Mouse (Mus musculus): ENCODE measurements at regions not wholly inside any gene's neighbourhood (a gene's known extent, or its start where the extent isn't known, plus 50 kb on each side); places are given as distances from the start of the nearest gene placed in this dataset.

GRCm38 (mm10) chr4:64640976-64641375 is 483.0 kb upstream of the Pappa start:
- no peak overlapping the region for H3K4me3 ChIP-seq
- no peaks in the 10 kb centered on the region for H3K27me3 ChIP-seq (ENCODE audit: insufficient read depth, poor library complexity, severe bottlenecking)
- WGBS: 74% methylated on average over 1 of the region's 1 CpGs
- H3K27ac ChIP-seq: no peak overlapping the region
- DNase-seq (ENCODE audit: low spot score): no peak
- no peaks in the 10 kb centered on the region for H3K36me3 ChIP-seq
- no peaks in the 10 kb centered on the region for H3K4me1 ChIP-seq
- no peaks in the 10 kb centered on the region for H3K9me3 ChIP-seq

- DNase-seq (ENCODE audit: low spot score): no peak
- H3K36me3 ChIP-seq: no peaks in the 10 kb centered on the region
- H3K4me1 ChIP-seq: no peaks in the 10 kb centered on the region
- WGBS: 80% methylated on average over 2 of the region's 2 CpGs
- H3K9me3 ChIP-seq: no peaks in the 10 kb centered on the region
- no peak overlapping the region for H3K27ac ChIP-seq
- no peak overlapping the region for H3K4me3 ChIP-seq
- H3K27me3 ChIP-seq (ENCODE audit: insufficient read depth, poor library complexity, severe bottlenecking): no peaks in the 10 kb centered on the region
Measured at GRCm38 (mm10) chr4:64645141-64645540, 478.8 kb upstream of the Pappa start.

- Histone ChIP-seq H3K36me3 (no peaks in the 10 kb centered on the region), H3K27ac (no peak overlapping the region), H3K4me3 (no peak overlapping the region), H3K9me3 (no peaks in the 10 kb centered on the region), H3K4me1 (no peaks in the 10 kb centered on the region), H3K27me3 (ENCODE audit: insufficient read depth, poor library complexity, severe bottlenecking) (no peaks in the 10 kb centered on the region)
- 73% methylated on average over 3 of the region's 3 CpGs for whole genome bisulfite sequencing
- DNase-seq (ENCODE audit: low spot score): no peak
Measured at GRCm38 (mm10) chr4:64654157-64654556, 469.8 kb upstream of the Pappa start.

- no peaks in the 10 kb centered on the region for H3K36me3 ChIP-seq
- H3K27ac ChIP-seq: no peak overlapping the region
- no peak overlapping the region for H3K4me3 ChIP-seq
- H3K4me1 ChIP-seq: no peaks in the 10 kb centered on the region
- H3K9me3 ChIP-seq: no peaks in the 10 kb centered on the region
- no peak for DNase-seq (ENCODE audit: low spot score)
- H3K27me3 ChIP-seq (ENCODE audit: insufficient read depth, poor library complexity, severe bottlenecking): no peaks in the 10 kb centered on the region
Measured at GRCm38 (mm10) chr4:64655534-64655933, 468.4 kb upstream of the Pappa start.

GRCm38 (mm10) chr4:64663722-64664121 is 460.3 kb upstream of the Pappa start:
- Histone ChIP-seq H3K4me3 (no peak overlapping the region), H3K27ac (no peak overlapping the region), H3K9me3 (no peaks in the 10 kb centered on the region), H3K36me3 (no peaks in the 10 kb centered on the region), H3K4me1 (no peaks in the 10 kb centered on the region), H3K27me3 (ENCODE audit: insufficient read depth, poor library complexity, severe bottlenecking) (no peaks in the 10 kb centered on the region)
- WGBS: 86% methylated on average over 2 of the region's 2 CpGs
- no peak for DNase-seq (ENCODE audit: low spot score)

- no peak overlapping the region for H3K27ac ChIP-seq
- 77% methylated on average over 3 of the region's 3 CpGs for WGBS
- no peak overlapping the region for H3K4me3 ChIP-seq
- H3K27me3 ChIP-seq (ENCODE audit: insufficient read depth, poor library complexity, severe bottlenecking): no peaks in the 10 kb centered on the region
- H3K36me3 ChIP-seq: no peaks in the 10 kb centered on the region
- H3K4me1 ChIP-seq: no peaks in the 10 kb centered on the region
- DNase-seq (ENCODE audit: low spot score): no peak
- no peaks in the 10 kb centered on the region for H3K9me3 ChIP-seq
Measured at GRCm38 (mm10) chr4:64667998-64668397, 456.0 kb upstream of the Pappa start.

- no peak overlapping the region for H3K27ac ChIP-seq
- WGBS: 61% methylated on average over 2 of the region's 2 CpGs
- no peaks in the 10 kb centered on the region for H3K27me3 ChIP-seq (ENCODE audit: insufficient read depth, poor library complexity, severe bottlenecking)
- H3K9me3 ChIP-seq: no peaks in the 10 kb centered on the region
- no peak for DNase-seq (ENCODE audit: low spot score)
- H3K4me1 ChIP-seq: no peaks in the 10 kb centered on the region
- H3K36me3 ChIP-seq: no peaks in the 10 kb centered on the region
- no peak overlapping the region for H3K4me3 ChIP-seq
Measured at GRCm38 (mm10) chr4:64669722-64670121, 454.3 kb upstream of the Pappa start.

- DNase-seq (ENCODE audit: low spot score): no peak
- no peaks in the 10 kb centered on the region for H3K9me3 ChIP-seq
- H3K27ac ChIP-seq: no peak overlapping the region
- no peak overlapping the region for H3K4me3 ChIP-seq
- WGBS: 59% methylated on average over 6 of the region's 6 CpGs
- H3K27me3 ChIP-seq (ENCODE audit: insufficient read depth, poor library complexity, severe bottlenecking): no peaks in the 10 kb centered on the region
- H3K36me3 ChIP-seq: no peaks in the 10 kb centered on the region
- H3K4me1 ChIP-seq: no peaks in the 10 kb centered on the region
Measured at GRCm38 (mm10) chr4:64676438-64676837, 447.5 kb upstream of the Pappa start.

GRCm38 (mm10) chr4:64676881-64677280 is 447.1 kb upstream of the Pappa start:
- no peaks in the 10 kb centered on the region for H3K36me3 ChIP-seq

GRCm38 (mm10) chr4:64684654-64685053 is 439.3 kb upstream of the Pappa start:
- Histone ChIP-seq H3K27ac (no peak overlapping the region), H3K36me3 (no peaks in the 10 kb centered on the region), H3K9me3 (no peaks in the 10 kb centered on the region), H3K4me3 (no peak overlapping the region), H3K27me3 (ENCODE audit: insufficient read depth, poor library complexity, severe bottlenecking) (no peaks in the 10 kb centered on the region), H3K4me1 (no peaks in the 10 kb centered on the region)
- no peak for DNase-seq (ENCODE audit: low spot score)
- WGBS: 84% methylated on average over 1 of the region's 1 CpGs

More at GRCm38 (mm10) chr4:64676881-64677280, 447.1 kb upstream of the Pappa start:
- no peak overlapping the region for H3K27ac ChIP-seq
- H3K4me1 ChIP-seq: no peaks in the 10 kb centered on the region
- DNase-seq (ENCODE audit: low spot score): no peak
- no peak overlapping the region for H3K4me3 ChIP-seq
- 78% methylated on average over 5 of the region's 5 CpGs for whole genome bisulfite sequencing
- H3K27me3 ChIP-seq (ENCODE audit: insufficient read depth, poor library complexity, severe bottlenecking): no peaks in the 10 kb centered on the region
- H3K9me3 ChIP-seq: no peaks in the 10 kb centered on the region

GRCm38 (mm10) chr4:64696134-64696533 is 427.8 kb upstream of the Pappa start:
- H3K9me3 ChIP-seq: no peaks in the 10 kb centered on the region
- H3K4me3 ChIP-seq: no peak overlapping the region
- no peaks in the 10 kb centered on the region for H3K27me3 ChIP-seq (ENCODE audit: insufficient read depth, poor library complexity, severe bottlenecking)
- WGBS: 43% methylated on average over 1 of the region's 1 CpGs
- H3K36me3 ChIP-seq: no peaks in the 10 kb centered on the region
- DNase-seq (ENCODE audit: low spot score): no peak
- H3K27ac ChIP-seq: no peak overlapping the region
- H3K4me1 ChIP-seq: no peaks in the 10 kb centered on the region

- Histone ChIP-seq H3K27me3 (ENCODE audit: insufficient read depth, poor library complexity, severe bottlenecking) (no peaks in the 10 kb centered on the region), H3K4me1 (no peaks in the 10 kb centered on the region), H3K27ac (no peak overlapping the region), H3K36me3 (no peaks in the 10 kb centered on the region), H3K4me3 (no peak overlapping the region), H3K9me3 (no peaks in the 10 kb centered on the region)
- whole genome bisulfite sequencing: 52% methylated on average over 3 of the region's 3 CpGs
- no peak for DNase-seq (ENCODE audit: low spot score)
Measured at GRCm38 (mm10) chr4:64723296-64723695, 400.7 kb upstream of the Pappa start.

GRCm38 (mm10) chr4:64724851-64725250 is 399.1 kb upstream of the Pappa start:
- no peaks in the 10 kb centered on the region for H3K4me1 ChIP-seq
- H3K4me3 ChIP-seq: no peak overlapping the region
- WGBS: 53% methylated on average over 1 of the region's 1 CpGs
- H3K9me3 ChIP-seq: no peaks in the 10 kb centered on the region
- no peak overlapping the region for H3K27ac ChIP-seq
- no peak for DNase-seq (ENCODE audit: low spot score)
- H3K27me3 ChIP-seq (ENCODE audit: insufficient read depth, poor library complexity, severe bottlenecking): no peaks in the 10 kb centered on the region
- H3K36me3 ChIP-seq: no peaks in the 10 kb centered on the region

- DNase-seq (ENCODE audit: low spot score): no peak
- H3K27me3 ChIP-seq (ENCODE audit: insufficient read depth, poor library complexity, severe bottlenecking): no peaks in the 10 kb centered on the region
- 85% methylated on average over 4 of the region's 4 CpGs for WGBS
- H3K4me1 ChIP-seq: no peaks in the 10 kb centered on the region
- no peak overlapping the region for H3K4me3 ChIP-seq
- no peaks in the 10 kb centered on the region for H3K9me3 ChIP-seq
- no peaks in the 10 kb centered on the region for H3K36me3 ChIP-seq
- H3K27ac ChIP-seq: no peak overlapping the region
Measured at GRCm38 (mm10) chr4:64755986-64756385, 368.0 kb upstream of the Pappa start.

Measured in heart, embryonic 10.5 days (tissue).